Mouse (Mus musculus): Measurements from ENCODE around the gene Arhgef17.
A peak's percentile ranks its signal among the peaks of the same experiment; 100 is the strongest.

Arhgef17 gene

GRCm38 (mm10) chr7:100916526-100916925, 15.4 kb downstream of the Arhgef17 start:
- no peak for DNase-seq (ENCODE audit: low spot score in 2 of 2)

- no peak for DNase-seq (ENCODE audit: low spot score in 2 of 2)
These were observed 16.7 kb downstream of the Arhgef17 start for GRCm38 (mm10) chr7:100915204-100915603.

- DNase-seq (ENCODE audit: low spot score in 2 of 2): no peak
These were observed 20.1 kb downstream of the Arhgef17 start for GRCm38 (mm10) chr7:100911791-100912190.

GRCm38 (mm10) chr7:100911246-100911770, 20.6 kb downstream of the Arhgef17 start:
- DNase-seq (ENCODE audit: low spot score in 2 of 2): no peak

GRCm38 (mm10) chr7:100908567-100908966, 23.3 kb downstream of the Arhgef17 start:
- DNase-seq (ENCODE audit: low spot score in 2 of 2): peak in 1 of 2 experiments; percentile 24

- DNase-seq (ENCODE audit: low spot score in 2 of 2): no peak
These were observed 23.8 kb downstream of the Arhgef17 start for GRCm38 (mm10) chr7:100908061-100908460.

- peak; percentile 44 to 75 for DNase-seq (ENCODE audit: low spot score in 2 of 2)
These were observed 24.7 kb downstream of the Arhgef17 start for GRCm38 (mm10) chr7:100907231-100907630.

- DNase-seq (ENCODE audit: low spot score in 2 of 2): no peak
These were observed 25.7 kb downstream of the Arhgef17 start for GRCm38 (mm10) chr7:100906029-100906789.

GRCm38 (mm10) chr7:100905037-100905436, 26.9 kb downstream of the Arhgef17 start:
- no peak for DNase-seq (ENCODE audit: low spot score in 2 of 2)

- no peak for DNase-seq (ENCODE audit: low spot score in 2 of 2)
These were observed 27.3 kb downstream of the Arhgef17 start for GRCm38 (mm10) chr7:100904612-100905011.

GRCm38 (mm10) chr7:100902451-100903137, 29.3 kb downstream of the Arhgef17 start:
- no peak for DNase-seq (ENCODE audit: low spot score in 2 of 2)

GRCm38 (mm10) chr7:100897828-100898227, 34.1 kb downstream of the Arhgef17 start:
- no peak for DNase-seq (ENCODE audit: low spot score in 2 of 2)

GRCm38 (mm10) chr7:100894833-100895226, 37.1 kb downstream of the Arhgef17 start:
- DNase-seq (ENCODE audit: low spot score in 2 of 2): no peak

- peak; percentile 7 to 30 for DNase-seq (ENCODE audit: low spot score in 2 of 2)
These were observed 37.7 kb downstream of the Arhgef17 start for GRCm38 (mm10) chr7:100894057-100894832.

GRCm38 (mm10) chr7:100893249-100894056, 38.5 kb downstream of the Arhgef17 start:
- DNase-seq (ENCODE audit: low spot score in 2 of 2): no peak

- peak; percentile 27 to 65 for DNase-seq (ENCODE audit: low spot score in 2 of 2)
These were observed 45.4 kb downstream of the Arhgef17 start for GRCm38 (mm10) chr7:100886535-100886934.

GRCm38 (mm10) chr7:100884460-100884859, 47.4 kb downstream of the Arhgef17 start:
- DNase-seq (ENCODE audit: low spot score in 2 of 2): no peak

- no peak for DNase-seq (ENCODE audit: low spot score in 2 of 2)
These were observed 50.0 kb downstream of the Arhgef17 start for GRCm38 (mm10) chr7:100881950-100882349.

GRCm38 (mm10) chr7:100881531-100881930, 50.4 kb downstream of the Arhgef17 start:
- no peak for DNase-seq (ENCODE audit: low spot score in 2 of 2)

GRCm38 (mm10) chr7:100879595-100879994, 52.3 kb downstream of the Arhgef17 start:
- peak; percentile 51 to 84 for DNase-seq (ENCODE audit: low spot score in 2 of 2)

GRCm38 (mm10) chr7:100876771-100877170, 55.1 kb downstream of the Arhgef17 start:
- DNase-seq (ENCODE audit: low spot score in 2 of 2): no peak
